Mouse (Mus musculus) left cerebral cortex, adult 8-10 months (tissue): Measurements from ENCODE around the gene Rpl39. TPM values are rescaled to one million over a fixed set of nuclear protein-coding genes. Genes with fewer than 3 reads are reported as not detected.

Source experiments
- DNase-seq, 2 experiments: peaks; one replicate each; pipeline ENCODE4 v3.0.0; 2022; ENCODE audit warnings: low spot score in 2 of 2
- total RNA-seq, 4 experiments: library from RNA; stranded (reverse); gene quantifications; 2 replicates each; pipeline ENCODE4 v1.2.4; 2022

Gene Rpl39
- total RNA-seq, 4 experiments from 2014 or later: 240 to 296 (median 268) TPM

DNA sequence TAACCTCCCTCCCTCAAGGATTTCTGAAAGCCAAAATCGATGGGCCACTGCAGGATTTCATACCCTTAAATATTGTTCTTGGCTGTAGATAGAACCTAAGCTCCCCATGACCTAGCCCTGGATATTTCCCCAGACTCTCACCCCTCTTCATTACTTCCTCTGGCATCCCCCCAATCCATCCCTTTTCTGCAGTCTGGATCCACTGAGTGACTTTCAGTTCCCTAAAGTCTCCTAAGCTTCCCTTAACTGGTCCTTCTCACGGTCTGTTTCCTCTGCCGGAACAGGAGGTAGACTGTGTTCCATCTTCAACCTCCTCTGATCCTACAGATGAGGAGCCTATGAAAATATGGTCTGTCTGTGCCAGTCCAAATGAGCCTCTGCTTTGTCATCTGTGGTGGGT lies 17.9 kb downstream of the Rpl39 start:
- no peak for DNase-seq

DNA sequence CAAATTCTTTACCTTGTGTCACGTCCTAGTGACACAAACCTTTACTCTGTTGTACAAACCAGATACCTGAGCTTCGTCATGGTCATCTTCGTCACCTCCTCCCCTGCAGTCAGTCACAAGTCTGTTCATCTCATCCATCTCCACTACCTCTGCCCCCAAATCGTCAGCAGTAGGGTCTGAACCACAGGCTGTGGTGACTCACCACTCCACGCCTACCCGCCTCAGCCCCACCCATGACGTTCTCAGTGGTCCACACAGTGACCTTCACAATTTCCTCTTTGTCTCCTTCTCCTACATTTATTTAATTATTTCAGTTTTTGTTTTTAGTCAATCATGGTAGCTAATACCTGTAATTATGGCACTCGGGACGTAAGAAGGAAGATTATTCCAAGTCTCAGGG lies 21.3 kb downstream of the Rpl39 start:
- no peak for DNase-seq

DNA sequence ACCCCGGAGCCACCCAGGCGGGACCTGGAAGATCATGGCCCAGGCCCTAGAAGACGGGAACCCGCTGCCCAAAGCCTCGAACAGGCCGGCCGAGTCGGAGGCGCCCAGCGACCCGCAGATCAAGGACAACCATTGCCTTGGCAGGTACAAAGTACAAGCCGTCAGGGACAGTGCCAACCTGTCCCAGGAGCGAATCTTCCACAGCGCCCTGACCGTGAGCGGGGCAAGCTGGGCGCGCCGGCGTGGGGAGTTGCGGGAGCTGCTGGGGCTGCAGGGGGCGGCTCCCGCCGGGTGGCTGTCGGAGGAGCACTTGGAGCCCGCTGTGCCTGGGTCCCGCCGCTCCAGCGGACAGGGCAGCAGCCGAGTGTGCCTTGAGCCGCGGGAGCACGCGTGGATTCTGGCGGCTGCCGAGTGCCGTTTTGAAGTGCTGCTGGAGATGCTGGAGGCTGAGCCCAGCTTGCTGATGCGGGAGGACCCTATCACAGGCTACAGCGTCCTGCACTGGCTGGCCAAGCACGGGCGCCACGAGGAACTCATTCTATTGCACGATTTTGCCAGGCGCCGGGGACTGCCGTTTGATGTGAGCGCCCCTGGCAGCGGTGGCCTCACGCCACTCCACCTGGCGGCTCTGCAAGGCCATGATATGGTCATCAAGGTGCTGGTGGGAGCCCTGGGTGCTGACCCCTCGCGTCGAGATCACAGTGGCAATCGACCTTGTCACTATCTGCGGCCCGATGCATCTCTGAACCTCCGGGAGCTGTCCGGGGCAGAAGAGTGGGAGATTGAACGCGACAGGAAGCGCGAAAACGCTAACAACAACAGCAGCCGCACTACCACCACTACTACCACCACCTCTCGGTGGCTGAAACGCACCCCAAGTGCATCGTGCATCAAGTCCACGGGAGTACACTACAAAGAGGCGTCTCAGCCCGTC lies 36.0 kb downstream of the Rpl39 start:
- no peak for DNase-seq

DNA sequence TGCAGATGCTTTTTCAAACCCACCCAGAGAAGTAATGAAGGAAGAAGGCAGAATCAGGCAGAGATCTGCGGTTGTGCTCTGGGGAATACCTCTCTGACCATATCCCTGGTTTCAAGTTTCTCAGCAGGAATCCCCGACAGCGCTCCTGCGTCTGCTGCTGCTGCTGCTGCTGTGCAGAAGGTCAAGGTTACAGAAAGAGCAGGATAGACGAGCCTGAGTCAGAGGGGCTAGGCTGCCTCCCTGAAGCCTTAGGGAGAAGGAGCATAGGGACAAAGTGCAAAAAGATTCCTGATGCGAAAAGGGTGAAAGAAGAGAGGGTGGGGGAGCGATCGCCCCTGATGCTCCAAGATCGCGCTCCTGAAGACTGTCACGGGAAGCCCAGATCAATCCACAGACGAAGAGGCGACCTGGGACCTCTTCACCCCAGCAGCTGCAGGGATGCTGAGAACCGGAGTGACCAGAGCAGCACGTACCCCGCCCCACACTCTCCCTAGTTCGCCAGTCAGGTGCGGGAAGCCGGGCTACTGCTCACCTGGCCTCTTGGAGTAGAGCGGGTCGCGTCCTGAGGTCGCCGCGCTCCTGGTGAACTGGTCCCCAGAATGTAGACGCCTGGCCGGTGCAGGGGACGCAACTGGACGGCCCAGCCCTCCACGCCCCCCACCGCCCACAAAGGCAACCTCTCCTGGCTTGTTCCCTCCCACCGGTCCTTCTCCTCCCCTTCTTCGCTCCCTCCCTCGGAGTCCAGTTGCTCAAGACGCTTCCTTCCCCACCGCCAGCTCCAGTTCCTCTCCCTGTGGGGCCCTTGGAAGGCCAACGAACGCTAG lies 36.9 kb downstream of the Rpl39 start, which contains the start of gene Sowahd:
Gene Sowahd (plus strand): TSS at position 780 of the 824 bp plus-strand sequence.
- no peak for DNase-seq

DNA sequence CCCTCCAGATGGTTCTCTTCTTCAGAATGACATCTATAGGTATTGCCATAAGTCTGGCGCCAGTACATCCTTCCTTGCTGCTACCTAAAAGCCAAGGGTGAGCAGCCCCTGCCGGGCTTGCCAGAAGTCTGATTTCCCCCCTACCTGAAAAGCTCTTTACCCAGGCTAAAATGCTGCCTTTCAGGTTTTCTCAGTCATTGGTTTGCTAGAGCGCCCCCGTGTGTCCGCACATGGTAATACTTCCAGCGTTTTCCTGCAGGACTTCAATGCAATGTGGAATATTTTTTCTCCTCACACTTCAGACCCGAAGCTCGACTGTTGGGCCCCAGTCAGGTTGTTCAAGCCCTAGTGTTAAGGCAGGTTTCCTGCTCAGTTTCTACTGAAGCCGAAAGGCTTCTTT lies 42.5 kb downstream of the Rpl39 start:
- peak in 1 of 2 experiments; percentile 55 for DNase-seq

Other genes starting within 250 kb of the Rpl39 start
- gene Ube2a, start 211.5 kb downstream of the Rpl39 start, total RNA-seq: 10 to 100 TPM; 38.8 to 46.3 (median 44.9) TPM
- 10 to 100 TPM; 36.4 to 42.3 (median 37.5) TPM for gene C330007P06Rik, start 211.3 kb downstream of the Rpl39 start, total RNA-seq
- gene Nkrf, start 182.5 kb downstream of the Rpl39 start, total RNA-seq: 10 to 100 TPM; 26.9 to 32.9 (median 31.2) TPM
- 10 to 100 TPM; 58.3 to 63.0 (median 59.2) TPM for gene Sept6, start 93.6 kb downstream of the Rpl39 start, total RNA-seq
- not detected for gene Sowahd, start 36.6 kb downstream of the Rpl39 start, total RNA-seq
- 10 to 100 TPM; 18.1 to 20.1 (median 19.6) TPM for gene Upf3b, start 24.9 kb upstream of the Rpl39 start, total RNA-seq
- 10 to 100 TPM; 12.1 to 14.0 (median 12.6) TPM for gene Nkap, start 41.4 kb upstream of the Rpl39 start, total RNA-seq
- gene Akap14, start 83.4 kb upstream of the Rpl39 start, total RNA-seq: under 1 TPM in 1 of 4 experiments, not detected in 3; 0.20 TPM
- 100 to 1,000 TPM; 160 to 253 (median 215) TPM for gene Ndufa1, start 105.8 kb upstream of the Rpl39 start, total RNA-seq
- gene Rnf113a1, start 105.8 kb upstream of the Rpl39 start, total RNA-seq: 1 to 10 TPM; 6.7 to 8.2 (median 7.6) TPM
- gene Gm9, start 125.6 kb upstream of the Rpl39 start, total RNA-seq: not detected
- not detected for gene Rhox1, start 136.9 kb upstream of the Rpl39 start, total RNA-seq
- not detected for gene Rhox2a, start 159.6 kb upstream of the Rpl39 start, total RNA-seq
- not detected for gene Rhox3a, start 164.5 kb upstream of the Rpl39 start, total RNA-seq
- gene Rhox4a, start 179.9 kb upstream of the Rpl39 start, total RNA-seq: not detected